Mouse (Mus musculus): Measurements from ENCODE around the gene Gm20708.

GRCm38 (mm10) chr11:117769683-117770047 is 39.8 kb upstream of the Gm20708 start:
- TF ChIP-seq POLR2A (IDR thresholded peaks at IDR 0.05; ENCODE audit: insufficient read depth, low read length) (no peak), CTCF (IDR thresholded peaks at IDR 0.05; ENCODE audit: low read depth, low read length) (no peak), EP300 (IDR thresholded peaks at IDR 0.05; ENCODE audit: insufficient read depth, low read depth, low read length) (no peak)

Measured in ES-Bruce4 (cell line).